Mouse (Mus musculus): ENCODE results near the gene Olfr599.
"Not testable (repeated sequence)": the region's sequence is repeated elsewhere in the genome, so short reads cannot be mapped to it uniquely, and the experiment has no call there.

Gene Olfr599

DNA sequence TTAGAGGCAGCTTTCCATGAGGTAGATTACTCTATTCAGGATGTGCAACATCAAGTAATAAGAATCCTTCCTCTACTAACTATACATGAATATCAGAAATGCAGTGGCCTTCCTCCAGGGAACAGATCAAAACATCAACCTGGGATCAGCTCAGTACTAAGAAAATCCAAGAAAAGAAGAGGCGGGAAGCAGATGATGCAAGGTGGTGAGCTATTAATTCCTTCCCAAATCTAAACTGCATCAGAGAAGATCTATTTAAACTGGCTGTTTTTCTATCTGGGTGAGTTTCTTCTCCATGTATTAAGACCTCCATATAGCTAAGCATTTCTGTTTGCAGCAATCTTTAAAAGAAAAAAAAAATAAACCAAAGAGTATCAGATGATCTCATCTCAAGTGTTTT lies at the start of gene Olfr599:
Gene Olfr599, plus strand, starts transcription at position 301 of the 400 bp plus-strand sequence.
- DNase-seq, result no peak

DNA sequence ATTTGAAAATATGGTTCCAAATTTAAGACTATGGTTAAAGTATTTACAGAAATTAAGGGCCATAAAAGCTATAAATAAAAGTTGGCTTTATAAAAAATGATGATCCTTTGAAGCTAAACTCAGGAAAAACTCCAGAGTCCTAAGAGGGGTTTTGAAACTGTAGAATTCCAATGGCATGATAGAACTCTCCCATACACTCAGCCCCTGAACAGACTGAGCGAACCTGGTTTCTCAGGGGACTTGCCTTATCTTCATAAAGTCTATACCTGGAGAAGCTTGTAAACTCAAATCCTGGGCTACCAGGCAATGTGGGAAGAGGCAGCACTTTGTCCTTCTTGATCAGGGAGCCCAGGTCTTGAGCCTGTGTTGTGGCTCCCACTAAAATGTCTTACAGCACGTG lies 30.4 kb upstream of the Olfr599 start, which contains the start of gene Olfr596:
Gene Olfr596, plus strand, starts transcription at position 301 of the 400 bp plus-strand sequence.
- DNase-seq, result not testable (repeated sequence)

DNA sequence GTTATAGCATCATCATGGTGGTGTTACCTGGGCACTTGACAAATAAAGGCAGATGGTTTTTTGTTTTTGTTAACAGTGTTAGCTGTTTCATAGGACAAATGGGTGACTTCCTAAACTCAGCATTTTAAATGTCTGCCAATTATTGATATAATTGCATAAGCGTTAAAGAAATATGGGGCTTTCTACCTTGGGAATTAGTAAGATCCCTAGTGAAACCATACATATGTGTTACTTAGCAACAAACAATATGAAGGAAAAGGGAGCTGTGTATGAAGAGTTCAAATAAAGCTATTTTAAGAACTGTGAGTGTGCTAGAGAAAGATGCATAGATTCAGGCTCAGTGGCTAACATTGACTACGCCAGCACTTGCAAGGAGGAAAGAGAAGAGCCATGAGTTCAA lies 19.7 kb upstream of the Olfr599 start, which contains the start of gene Olfr597:
Gene Olfr597, plus strand, starts transcription at position 301 of the 400 bp plus-strand sequence.
- not testable (repeated sequence) for DNase-seq

DNA sequence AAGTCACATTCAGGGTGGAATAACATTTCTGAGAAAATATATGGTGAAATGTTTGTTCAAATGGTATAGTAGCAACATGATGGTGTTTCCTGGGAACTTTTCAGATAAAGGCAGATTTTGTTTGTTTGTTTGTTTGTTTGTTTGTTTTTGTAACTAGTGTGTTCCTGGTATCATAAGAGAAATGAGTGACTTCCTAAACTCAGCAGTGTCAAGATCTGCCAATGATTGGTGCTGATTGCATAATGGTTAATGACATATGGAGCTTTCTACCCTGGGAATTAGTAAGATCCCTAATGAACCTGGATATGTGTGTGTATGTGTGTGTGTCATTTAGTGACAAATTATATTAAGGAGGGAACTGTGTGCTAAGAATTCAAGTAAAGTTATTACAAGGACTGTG lies 12.4 kb upstream of the Olfr599 start, which contains the start of gene Olfr598:
Gene Olfr598, plus strand, starts transcription at position 301 of the 400 bp plus-strand sequence.
- no peak for DNase-seq

DNA sequence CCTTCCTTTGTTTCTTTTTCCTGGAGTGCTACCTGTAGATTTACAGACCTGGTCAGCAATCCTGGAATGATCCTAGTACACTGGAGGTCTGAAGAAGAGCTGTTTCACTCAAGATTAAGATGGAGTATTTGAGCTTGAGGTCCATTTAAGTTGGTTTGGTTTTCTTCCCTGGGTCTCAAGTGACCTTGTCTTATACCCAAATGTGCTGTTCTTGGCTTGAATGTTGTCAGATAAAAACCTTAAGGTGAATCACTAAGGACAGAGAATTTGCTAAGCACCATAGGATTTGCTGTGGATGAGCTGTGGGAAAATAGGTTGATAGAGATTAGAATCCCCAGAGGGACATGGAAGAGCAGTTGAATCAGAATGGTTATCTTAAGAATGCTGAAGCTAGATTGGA lies 13.9 kb downstream of the Olfr599 start, which contains the start of gene Olfr600:
Gene Olfr600, minus strand, starts transcription at position 101 of the 400 bp plus-strand sequence.
- no peak for DNase-seq

DNA sequence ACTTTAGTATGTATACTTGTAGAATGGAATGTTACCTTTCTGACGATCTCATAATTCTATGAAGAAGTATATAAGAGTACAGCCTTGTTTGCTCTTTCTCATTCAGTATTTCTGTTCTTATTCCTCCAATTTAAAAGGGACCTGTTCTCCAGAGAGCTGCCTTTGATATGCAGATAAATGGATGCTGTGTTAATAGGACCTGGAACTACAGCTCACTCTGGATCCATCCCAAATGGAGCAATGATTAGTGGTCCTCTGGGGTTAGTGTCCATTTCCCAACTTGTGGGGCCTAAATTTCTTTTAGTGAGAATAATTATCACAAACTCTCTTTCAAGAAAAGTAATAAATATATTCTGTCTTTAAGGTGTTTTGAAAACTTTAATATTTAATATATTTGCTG lies 26.8 kb downstream of the Olfr599 start, which contains the start of gene Olfr601:
Gene Olfr601, minus strand, starts transcription at position 101 of the 400 bp plus-strand sequence.
- no peak for DNase-seq

DNA sequence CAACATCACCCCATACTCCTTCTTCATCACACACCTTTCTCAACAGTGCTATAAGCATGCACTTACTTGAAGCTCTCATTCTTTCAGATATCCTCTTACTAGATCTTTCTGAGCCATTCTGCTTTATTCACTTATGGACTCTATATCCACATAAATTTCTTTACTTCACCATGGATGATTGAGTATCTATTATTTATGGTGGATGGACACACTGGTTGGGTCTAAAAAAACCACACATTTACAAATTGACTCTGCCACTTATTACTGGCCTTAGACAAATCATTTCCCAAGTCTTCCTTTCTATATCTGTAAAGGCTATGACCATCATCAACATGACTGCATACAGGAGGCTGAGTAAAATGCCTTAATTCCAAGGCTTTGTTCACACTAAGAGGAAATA lies 50.4 kb downstream of the Olfr599 start, which contains the start of gene Olfr603:
Gene Olfr603, minus strand, starts transcription at position 101 of the 400 bp plus-strand sequence.
- no peak for DNase-seq
